Mouse (Mus musculus) central nervous system, embryonic 18 days (tissue): Measurements from ENCODE around the gene 2310033P09Rik. TPM values are rescaled to one million over a fixed set of nuclear protein-coding genes. Genes with fewer than 3 reads are reported as not detected.

Experiments
- polyA plus RNA-seq: library from polyadenylated mRNA; depleted of rRNA; stranded (reverse); fragments of >200 nt; gene quantifications from 2 replicates; pipeline ENCODE4 v1.2.3, GENCODE M21; 2012; rRNA removed

Gene 2310033P09Rik
- polyA plus RNA-seq: 35.9 and 37.6 TPM in 2 replicates

GRCm38 (mm10) chr11:59208153-59208831 lies at the start of gene 2310033P09Rik:
TSS of gene 2310033P09Rik (plus strand) at chr11:59208321.

DNA sequence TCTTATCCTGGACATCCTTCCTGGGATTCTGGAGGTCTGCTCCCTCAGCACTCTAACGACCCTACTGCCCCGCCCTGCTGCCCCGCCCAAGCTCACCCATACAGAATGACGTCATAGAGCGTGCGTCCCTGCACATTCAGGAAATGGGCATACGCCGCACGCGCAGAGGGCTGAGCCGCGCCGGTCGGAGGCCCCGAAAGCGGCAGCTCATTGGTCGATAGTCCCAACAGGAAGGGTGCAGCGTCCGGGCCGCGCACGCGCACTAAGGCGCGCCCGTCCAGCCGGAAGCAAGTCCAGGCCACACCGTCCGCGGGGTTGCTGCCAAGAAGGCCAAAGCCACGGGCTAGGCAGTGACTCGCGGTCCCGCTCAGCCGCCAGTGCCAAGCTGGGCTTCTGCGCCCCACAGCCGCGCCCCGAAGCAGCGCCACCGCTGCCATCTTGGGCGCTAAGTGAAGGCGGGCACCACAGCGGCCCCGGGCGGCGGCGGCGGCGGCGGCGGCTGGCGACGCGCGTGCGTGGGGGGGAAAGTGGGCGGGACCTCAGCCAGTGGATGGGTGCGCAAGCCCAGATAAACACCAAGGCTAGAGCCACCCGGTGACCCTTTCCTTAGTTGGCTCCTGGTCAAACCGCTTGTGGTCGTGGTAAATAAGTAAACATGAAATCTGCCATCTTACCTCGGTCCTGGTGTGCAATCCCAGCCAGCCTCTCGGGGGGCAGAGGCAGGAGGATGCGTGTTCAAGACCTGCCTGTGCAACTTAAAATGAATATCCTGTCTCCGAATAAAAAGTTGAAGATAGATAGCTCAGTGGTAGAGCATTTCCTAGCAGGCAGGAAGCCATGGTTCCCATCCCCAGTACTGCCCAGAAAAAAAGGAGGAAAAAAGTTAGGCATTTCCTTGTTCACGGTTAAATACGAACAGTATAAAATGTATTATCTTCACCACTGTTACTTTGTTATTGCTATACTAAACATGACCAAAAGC lies 44.6 kb upstream of the 2310033P09Rik start, which contains the start of gene Iba57:
Iba57 (minus strand) TSS at position 485 of the 982 bp plus-strand sequence.

GRCm38 (mm10) chr11:59182864-59183331 lies 25.2 kb upstream of the 2310033P09Rik start, which contains the start of gene Gjc2:
TSS of gene Gjc2 (minus strand) at chr11:59183213.

GRCm38 (mm10) chr11:59192059-59192386 lies 16.1 kb upstream of the 2310033P09Rik start, which contains the start of gene Guk1:
TSS of gene Guk1 (minus strand) at chr11:59192212.

DNA sequence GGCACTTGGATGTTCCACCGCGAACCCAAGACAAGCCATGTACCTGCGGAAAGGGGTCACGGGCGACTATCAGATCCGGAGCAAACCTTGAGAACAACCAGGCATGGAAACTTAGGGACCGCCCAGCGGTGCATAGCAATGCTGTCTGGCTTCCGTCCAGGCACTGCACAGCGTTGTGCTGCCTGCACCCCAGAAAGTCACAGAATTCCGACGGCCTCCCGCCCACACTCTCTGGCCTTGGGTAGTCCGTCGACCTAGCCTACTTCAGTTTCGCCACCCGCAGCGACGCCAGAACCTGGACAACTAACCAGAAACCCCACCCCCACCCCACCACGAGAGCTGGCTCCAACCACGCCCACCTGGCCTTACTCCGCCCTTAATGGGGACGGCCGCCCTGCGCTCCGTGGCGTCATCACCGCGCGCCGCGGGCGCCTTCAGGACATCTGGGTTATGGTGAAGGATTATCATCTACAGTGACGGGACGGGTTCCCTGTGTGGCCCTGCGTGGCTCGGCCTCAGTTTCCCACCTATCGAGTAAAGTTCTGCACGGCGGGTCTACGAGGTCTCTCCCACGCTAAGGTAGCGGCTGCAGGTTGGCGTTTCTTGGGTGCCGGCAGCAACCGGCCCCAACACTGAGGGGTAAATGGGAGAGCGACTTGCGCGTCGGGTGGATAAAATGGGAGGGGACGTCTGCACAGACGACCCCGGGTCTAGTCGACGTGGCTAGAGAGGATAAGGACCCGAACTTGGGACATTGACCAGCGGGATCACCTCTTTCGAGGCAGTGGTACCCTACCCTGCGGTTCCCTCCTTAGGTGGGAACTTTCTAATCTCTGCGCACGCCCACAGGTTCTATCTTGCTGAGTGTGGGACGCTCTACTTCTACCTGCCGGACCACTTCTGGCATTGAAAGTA lies 5.8 kb upstream of the 2310033P09Rik start, which contains the start of gene Mrpl55:
Mrpl55 (plus strand) TSS at position 406 of the 915 bp plus-strand sequence.

DNA sequence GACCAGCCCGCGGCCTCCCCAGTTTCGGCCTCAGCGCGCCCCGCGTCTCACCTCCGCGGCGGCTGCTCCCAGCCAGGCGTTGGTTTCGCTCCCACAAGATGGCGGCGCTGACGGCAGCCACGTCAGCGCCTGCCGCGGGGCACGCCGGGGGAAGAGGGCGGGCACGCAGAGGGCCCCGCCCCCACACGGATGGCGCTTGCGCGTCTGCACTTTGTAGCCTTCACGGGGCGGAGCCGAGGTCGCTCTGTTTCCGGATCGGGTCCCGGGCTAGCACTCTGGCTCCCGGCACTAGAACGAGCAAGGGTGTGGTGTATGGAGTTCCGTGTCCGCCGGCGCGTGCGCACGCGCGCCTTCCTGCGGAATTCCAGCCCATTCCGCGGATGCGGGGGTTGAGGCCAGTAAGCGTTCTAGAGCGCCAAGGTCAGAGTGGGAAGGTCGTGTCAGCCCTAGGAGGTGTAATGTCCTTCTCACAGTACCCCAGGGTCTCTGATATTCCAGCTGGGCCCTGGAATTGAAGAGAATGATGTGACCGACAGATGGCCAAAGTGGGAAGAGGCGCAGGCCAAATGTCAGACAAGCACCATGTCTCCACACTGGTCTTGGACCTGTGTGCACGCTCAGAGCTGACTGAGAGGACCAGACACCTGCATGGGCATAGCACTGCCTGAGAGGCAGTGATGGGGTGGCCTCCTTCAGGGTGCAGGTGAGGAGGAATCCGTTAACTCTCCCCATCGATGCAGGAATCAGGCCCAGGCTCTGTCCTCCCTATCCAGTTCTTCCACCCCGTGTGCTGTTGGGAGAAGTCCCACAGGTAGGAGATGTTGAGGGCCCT lies 20.2 kb downstream of the 2310033P09Rik start, which contains the start of gene Arf1:
Arf1 (minus strand) TSS at position 149 of the 832 bp plus-strand sequence.

Other genes starting within 250 kb of the 2310033P09Rik start
- 25.8 and 27.6 TPM in 2 replicates for gene Trim11, start 230.2 kb upstream of the 2310033P09Rik start, polyA plus RNA-seq
- gene Obscn, start 71.9 kb upstream of the 2310033P09Rik start, polyA plus RNA-seq: 2.4 and 3.9 TPM in 2 replicates
- gene Iba57, start 44.6 kb upstream of the 2310033P09Rik start, polyA plus RNA-seq: 7.4 and 8.0 TPM in 2 replicates
- gene Gjc2, start 25.1 kb upstream of the 2310033P09Rik start, polyA plus RNA-seq: 1.2 and 1.3 TPM in 2 replicates
- 226 and 237 TPM in 2 replicates for gene Guk1, start 16.1 kb upstream of the 2310033P09Rik start, polyA plus RNA-seq
- 45.8 and 46.8 TPM in 2 replicates for gene Mrpl55, start 5.8 kb upstream of the 2310033P09Rik start, polyA plus RNA-seq
- gene Arf1, start 19.9 kb downstream of the 2310033P09Rik start, polyA plus RNA-seq: 636 and 637 TPM in 2 replicates
- 0.09 and 0.10 TPM in 2 replicates for gene Wnt3a, start 82.4 kb downstream of the 2310033P09Rik start, polyA plus RNA-seq
- 2.7 and 3.3 TPM in 2 replicates for gene Wnt9a, start 98.6 kb downstream of the 2310033P09Rik start, polyA plus RNA-seq
- gene Prss38, start 167.3 kb downstream of the 2310033P09Rik start, polyA plus RNA-seq: 0.22 and 0.28 TPM in 2 replicates
- 14.3 and 15.7 TPM in 2 replicates for gene Jmjd4, start 241.7 kb downstream of the 2310033P09Rik start, polyA plus RNA-seq
- gene Snap47, start 242.9 kb downstream of the 2310033P09Rik start, polyA plus RNA-seq: 413 and 432 TPM in 2 replicates